Mouse (Mus musculus): ENCODE results near the gene Eif1. TPM values are rescaled to one million over a fixed set of nuclear protein-coding genes. Genes with fewer than 3 reads are reported as not detected.
A peak's percentile ranks its signal among the peaks of the same experiment; 100 is the strongest.

The Eif1 gene
- polyA plus RNA-seq, 1 experiment from 2014 or later, result 1,791 TPM

DNA sequence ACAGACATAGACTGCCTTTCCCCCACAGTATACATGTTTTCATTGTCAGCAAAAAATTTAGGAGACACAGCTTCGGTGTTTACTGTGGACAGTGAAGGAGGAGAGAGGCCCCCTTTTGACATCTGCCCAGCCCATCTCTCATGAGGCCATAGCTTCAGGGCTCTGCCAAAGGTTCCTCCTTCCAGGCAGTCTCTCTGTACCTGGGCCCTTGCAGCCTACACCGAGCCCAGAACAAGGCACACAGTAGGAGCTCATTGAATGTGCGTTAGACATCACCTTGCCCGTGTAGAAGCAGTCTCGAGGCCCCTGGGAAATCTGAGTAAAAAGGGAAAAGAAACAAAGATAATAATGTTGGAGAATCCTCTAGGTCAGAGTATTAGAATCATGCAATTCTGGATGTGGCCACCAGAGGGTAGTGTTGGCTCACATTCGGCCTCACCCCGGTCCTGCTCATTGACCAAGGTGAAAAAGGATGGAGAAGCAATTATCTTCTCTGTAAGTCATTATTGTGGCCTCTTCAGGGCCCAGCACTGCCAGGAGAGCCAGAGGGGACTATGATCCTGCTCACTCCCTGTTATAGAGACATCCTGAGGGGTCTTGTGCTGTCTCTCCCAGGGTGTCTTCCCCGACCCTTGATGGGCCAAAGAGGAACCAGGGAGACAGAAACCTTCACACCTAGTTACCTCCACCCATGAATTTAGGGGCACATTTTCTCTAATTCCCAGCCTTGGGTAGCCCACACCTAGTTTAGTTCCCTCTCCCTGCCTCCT, 42.7 kb downstream of the Eif1 start:
- Histone ChIP-seq H3K4me3 (ENCODE audit: low read depth, low read length) (no peak overlapping the region), H3K36me3 (ENCODE audit: control insufficient read depth, insufficient read depth, low read length) (no peaks in the 10 kb centered on the region), H3K27ac (ENCODE audit: low read depth, low read length) (no peak overlapping the region), H3K9ac (ENCODE audit: low read length) (no peak overlapping the region), H3K4me2 (ENCODE audit: low read depth, low read length, severe bottlenecking) (no peak overlapping the region), H3K4me1 (replicated peaks; ENCODE audit: control insufficient read depth, insufficient read depth, low read length) (no peaks in the 10 kb centered on the region; the same call in 1 of the 2 replicates), H3K27me3 (ENCODE audit: control insufficient read depth, insufficient read depth, low read length) (no peaks in the 10 kb centered on the region), H3K9me3 (ENCODE audit: control insufficient read depth, low read length) (no peaks in the 10 kb centered on the region)
- ATAC-seq (replicated peaks; ENCODE audit: low FRiP score) (peak; percentile 39; the same call in 1 of the 2 replicates), DNase-seq (ENCODE audit: low spot score) (peak; percentile 84)
- 13% methylated on average over 8 of the region's 8 CpGs for WGBS

- 19% methylated on average over 12 of the region's 12 CpGs for WGBS
- H3K4me1 ChIP-seq (replicated peaks; ENCODE audit: control insufficient read depth, insufficient read depth, low read length), result no peaks in the 10 kb centered on the region; the same call in 1 of the 2 replicates
- H3K27ac ChIP-seq (ENCODE audit: low read depth, low read length), result no peak overlapping the region
- ATAC-seq (replicated peaks; ENCODE audit: low FRiP score) (peak; percentile 46), DNase-seq (ENCODE audit: low spot score) (peak; percentile 85)
- no peaks in the 10 kb centered on the region for H3K36me3 ChIP-seq (ENCODE audit: control insufficient read depth, insufficient read depth, low read length)
- H3K27me3 ChIP-seq (ENCODE audit: control insufficient read depth, insufficient read depth, low read length), result no peaks in the 10 kb centered on the region
- no peak overlapping the region for H3K9ac ChIP-seq (ENCODE audit: low read length)
- H3K9me3 ChIP-seq (ENCODE audit: control insufficient read depth, low read length), result no peaks in the 10 kb centered on the region
- H3K4me3 ChIP-seq (ENCODE audit: low read depth, low read length), result no peak overlapping the region
- H3K4me2 ChIP-seq (ENCODE audit: low read depth, low read length, severe bottlenecking), result no peak overlapping the region
Observed at GRCm38 (mm10) chr11:100362979-100363562, 43.4 kb downstream of the Eif1 start.

- no peak overlapping the region for H3K27ac ChIP-seq (ENCODE audit: low read depth, low read length)
- no peak overlapping the region for H3K4me3 ChIP-seq (ENCODE audit: low read depth, low read length)
- H3K9ac ChIP-seq (ENCODE audit: low read length), result no peak overlapping the region
- WGBS, result 83% methylated on average over 7 of the region's 7 CpGs
- H3K27me3 ChIP-seq (ENCODE audit: control insufficient read depth, insufficient read depth, low read length), result no peaks in the 10 kb centered on the region
- ATAC-seq (replicated peaks; ENCODE audit: low FRiP score) (no peak), DNase-seq (ENCODE audit: low spot score) (no peak)
- H3K9me3 ChIP-seq (ENCODE audit: control insufficient read depth, low read length), result no peaks in the 10 kb centered on the region
- no peaks in the 10 kb centered on the region for H3K4me1 ChIP-seq (replicated peaks; ENCODE audit: control insufficient read depth, insufficient read depth, low read length)
- H3K4me2 ChIP-seq (ENCODE audit: low read depth, low read length, severe bottlenecking), result no peak overlapping the region
- no peaks in the 10 kb centered on the region for H3K36me3 ChIP-seq (ENCODE audit: control insufficient read depth, insufficient read depth, low read length)
Observed at GRCm38 (mm10) chr11:100369145-100369544, 49.5 kb downstream of the Eif1 start.

DNA sequence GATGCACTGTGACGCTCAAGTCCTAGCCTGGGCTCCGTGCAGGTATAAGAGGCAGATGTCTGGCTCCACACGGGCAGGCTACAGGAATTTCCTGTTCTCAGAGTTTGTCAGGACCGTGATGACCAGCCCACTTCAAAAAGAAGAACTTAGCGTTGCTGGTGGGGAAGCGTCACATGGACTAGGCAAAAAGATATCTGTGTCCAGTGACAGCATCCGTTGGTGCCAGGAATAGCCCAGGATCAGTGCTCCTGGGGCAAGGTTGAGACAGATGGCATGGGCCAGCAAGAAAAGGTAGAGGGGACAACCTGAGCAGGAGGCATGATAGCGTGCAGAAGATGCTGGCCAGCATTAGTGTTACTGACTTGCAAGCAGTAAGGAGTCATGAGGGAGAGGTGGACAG, 50.1 kb downstream of the Eif1 start:
- Histone ChIP-seq H3K27ac (ENCODE audit: low read depth, low read length) (no peak overlapping the region), H3K36me3 (ENCODE audit: control insufficient read depth, insufficient read depth, low read length) (no peaks in the 10 kb centered on the region), H3K9me3 (ENCODE audit: control insufficient read depth, low read length) (no peaks in the 10 kb centered on the region), H3K9ac (ENCODE audit: low read length) (no peak overlapping the region), H3K4me1 (replicated peaks; ENCODE audit: control insufficient read depth, insufficient read depth, low read length) (no peaks in the 10 kb centered on the region), H3K27me3 (ENCODE audit: control insufficient read depth, insufficient read depth, low read length) (no peaks in the 10 kb centered on the region), H3K4me2 (ENCODE audit: low read depth, low read length, severe bottlenecking) (no peak overlapping the region), H3K4me3 (ENCODE audit: low read depth, low read length) (no peak overlapping the region)
- 81% methylated on average over 8 of the region's 8 CpGs for WGBS
- DNase-seq (ENCODE audit: low spot score) (no peak), ATAC-seq (replicated peaks; ENCODE audit: low FRiP score) (no peak)

Other genes starting within 250 kb of the Eif1 start
- gene Krt32, start 231.7 kb upstream of the Eif1 start, polyA plus RNA-seq (2014; fragmentation: Nextera tagmentation; extraction: Ambion mirVana), result not detected in 2 replicates
- not detected in 2 replicates for gene Krt35, start 223.6 kb upstream of the Eif1 start, polyA plus RNA-seq (2014; fragmentation: Nextera tagmentation; extraction: Ambion mirVana)
- gene Krt36, start 214.3 kb upstream of the Eif1 start, polyA plus RNA-seq (2014; fragmentation: Nextera tagmentation; extraction: Ambion mirVana), result not detected in 2 replicates
- gene Krt13, start 198.3 kb upstream of the Eif1 start, polyA plus RNA-seq (2014; fragmentation: Nextera tagmentation; extraction: Ambion mirVana), result not detected in 2 replicates
- gene Krt15, start 184.0 kb upstream of the Eif1 start, polyA plus RNA-seq (2014; fragmentation: Nextera tagmentation; extraction: Ambion mirVana), result 0.90 and 1.2 TPM in 2 replicates
- gene Krt19, start 171.2 kb upstream of the Eif1 start, polyA plus RNA-seq (2014; fragmentation: Nextera tagmentation; extraction: Ambion mirVana), result 3.0 and 4.0 TPM in 2 replicates
- not detected in 2 replicates for gene Krt9, start 126.6 kb upstream of the Eif1 start, polyA plus RNA-seq (2014; fragmentation: Nextera tagmentation; extraction: Ambion mirVana)
- 1.6 and 1.7 TPM in 2 replicates for gene Krt14, start 112.3 kb upstream of the Eif1 start, polyA plus RNA-seq (2014; fragmentation: Nextera tagmentation; extraction: Ambion mirVana)
- gene Krt16, start 71.0 kb upstream of the Eif1 start, polyA plus RNA-seq (2014; fragmentation: Nextera tagmentation; extraction: Ambion mirVana), result not detected in 2 replicates
- not detected in 2 replicates for gene Krt17, start 58.9 kb upstream of the Eif1 start, polyA plus RNA-seq (2014; fragmentation: Nextera tagmentation; extraction: Ambion mirVana)
- not detected in 2 replicates for gene Krt42, start 50.0 kb upstream of the Eif1 start, polyA plus RNA-seq (2014; fragmentation: Nextera tagmentation; extraction: Ambion mirVana)
- 0.69 and 0.79 TPM in 2 replicates for gene Gast, start 14.5 kb downstream of the Eif1 start, polyA plus RNA-seq (2014; fragmentation: Nextera tagmentation; extraction: Ambion mirVana)
- gene Hap1, start 36.2 kb downstream of the Eif1 start, polyA plus RNA-seq (2014; fragmentation: Nextera tagmentation; extraction: Ambion mirVana), result 39.0 and 46.1 TPM in 2 replicates
- 33.3 and 35.5 TPM in 2 replicates for gene Jup, start 77.9 kb downstream of the Eif1 start, polyA plus RNA-seq (2014; fragmentation: Nextera tagmentation; extraction: Ambion mirVana)
- gene P3h4, start 95.0 kb downstream of the Eif1 start, polyA plus RNA-seq (2014; fragmentation: Nextera tagmentation; extraction: Ambion mirVana), result 17.8 and 18.9 TPM in 2 replicates
- 36.6 and 41.2 TPM in 2 replicates for gene Fkbp10, start 95.8 kb downstream of the Eif1 start, polyA plus RNA-seq (2014; fragmentation: Nextera tagmentation; extraction: Ambion mirVana)
- 104 and 115 TPM in 2 replicates for gene Nt5c3b, start 121.9 kb downstream of the Eif1 start, polyA plus RNA-seq (2014; fragmentation: Nextera tagmentation; extraction: Ambion mirVana)
- 0.41 and 0.85 TPM in 2 replicates for gene Klhl10, start 122.0 kb downstream of the Eif1 start, polyA plus RNA-seq (2014; fragmentation: Nextera tagmentation; extraction: Ambion mirVana)
- 15.5 and 15.7 TPM in 2 replicates for gene Klhl11, start 152.9 kb downstream of the Eif1 start, polyA plus RNA-seq (2014; fragmentation: Nextera tagmentation; extraction: Ambion mirVana)
- gene Acly, start 208.1 kb downstream of the Eif1 start, polyA plus RNA-seq (2014; fragmentation: Nextera tagmentation; extraction: Ambion mirVana), result 294 TPM in 2 replicates
- gene Ttc25, start 225.7 kb downstream of the Eif1 start, polyA plus RNA-seq (2014; fragmentation: Nextera tagmentation; extraction: Ambion mirVana), result 1.3 and 1.9 TPM in 2 replicates

Measured in forebrain, embryonic 11.5 days (tissue).